Mouse (Mus musculus) left cerebral cortex, postnatal 36 days (tissue): ENCODE results near the gene Hnrnpdl. TPM values are rescaled to one million over a fixed set of nuclear protein-coding genes. Genes with fewer than 3 reads are reported as not detected.

Source experiments
- DNase-seq, 2 experiments: peaks; one replicate each; pipeline ENCODE4 v3.0.0; 2021 to 2022; ENCODE audit warnings: low spot score in 2 of 2, mixed read lengths in 1 of 2
- intact Hi-C: fragments of 180-260 bp; cut with DNase I; formaldehyde crosslinking; loops from one replicate; pipeline ENCODE4 v1.15.1; 2025
- total RNA-seq, 2 experiments: library from RNA; stranded (reverse); gene quantifications; 2 replicates each; pipeline ENCODE4 v1.2.3; 2021

The Hnrnpdl gene
- total RNA-seq, 2 experiments from 2014 or later, result 158 to 173 TPM

DNA sequence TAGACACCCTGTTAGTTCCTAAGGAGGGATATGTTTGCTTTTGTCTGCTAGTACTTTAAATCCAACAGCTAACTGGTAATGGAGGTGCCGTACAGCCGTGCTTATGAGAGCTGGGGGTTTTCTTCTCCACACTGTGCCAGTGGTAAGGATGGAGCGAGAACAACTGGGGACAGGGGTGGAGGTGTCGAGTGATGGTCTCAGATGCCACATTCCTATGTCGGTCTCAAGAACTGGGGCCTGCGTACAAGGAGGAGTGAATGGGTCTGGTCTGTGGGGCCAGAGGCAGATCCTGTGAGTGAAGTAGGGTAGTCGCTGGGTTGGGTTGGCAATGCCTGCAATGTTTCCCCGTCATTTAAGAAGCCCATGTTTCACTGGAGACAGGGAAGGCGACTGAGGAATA is 26.9 kb downstream of the Hnrnpdl start:
- intact Hi-C loops, result no loop called here

DNA sequence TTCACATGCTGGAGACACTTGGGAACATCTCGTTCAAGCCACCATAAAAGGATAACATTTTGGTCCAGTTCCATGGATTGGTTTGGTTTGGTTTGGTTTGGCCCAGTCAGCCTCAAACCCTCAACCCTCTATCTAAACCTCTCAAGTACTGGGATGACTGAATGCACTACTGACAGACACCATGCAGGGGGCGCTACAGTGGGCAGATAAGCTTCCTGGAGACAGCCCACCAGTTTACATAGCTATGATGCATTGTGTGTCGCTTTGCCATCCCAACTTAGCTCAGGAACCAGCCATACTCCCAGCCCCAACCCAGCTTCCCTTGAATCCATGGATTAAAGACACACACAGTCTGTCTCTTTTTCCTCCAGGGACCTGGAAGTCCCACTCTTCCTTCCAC is 31.0 kb downstream of the Hnrnpdl start:
- intact Hi-C loops, result no loop called here
- no peak for DNase-seq

More for the DNA sequence above, 26.9 kb downstream of the Hnrnpdl start:
- DNase-seq, result no peak

- intact Hi-C loops, result no loop called here
- no peak for DNase-seq
These were observed 32.5 kb downstream of the Hnrnpdl start for GRCm38 (mm10) chr5:100007040-100007375.

- intact Hi-C loops, result no loop called here
- DNase-seq, result no peak
These were observed 33.0 kb downstream of the Hnrnpdl start for GRCm38 (mm10) chr5:100006324-100007039.

- no peak for DNase-seq
- intact Hi-C loops, result no loop called here
These were observed 33.6 kb downstream of the Hnrnpdl start for GRCm38 (mm10) chr5:100005896-100006295.

- no peak for DNase-seq
- intact Hi-C loops, result no loop called here
These were observed 34.0 kb downstream of the Hnrnpdl start for GRCm38 (mm10) chr5:100005431-100005830.

GRCm38 (mm10) chr5:100003895-100004294 is 35.6 kb downstream of the Hnrnpdl start:
- intact Hi-C loops, result no loop called here
- DNase-seq, result no peak

DNA sequence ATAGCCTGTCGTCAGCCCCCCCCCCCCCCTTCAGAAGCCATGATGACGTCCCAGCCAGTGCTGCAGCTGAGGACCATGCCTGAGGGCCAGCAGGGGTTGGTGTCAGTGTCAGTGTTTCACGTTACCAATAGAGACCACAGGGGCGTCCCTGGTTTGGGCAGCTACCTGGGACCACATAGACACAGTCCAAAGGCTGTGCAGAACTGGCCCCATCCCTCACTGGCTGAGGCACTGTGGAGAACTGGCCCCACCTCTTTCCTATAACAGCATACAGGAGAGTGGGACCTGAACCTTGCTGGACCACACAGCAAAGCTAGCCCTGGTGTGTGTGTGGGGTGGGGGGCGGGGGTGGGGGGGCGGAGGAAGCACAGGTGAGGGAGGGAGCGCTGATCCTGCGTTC is 39.0 kb downstream of the Hnrnpdl start:
- intact Hi-C loops, result no loop called here
- DNase-seq, result no peak

DNA sequence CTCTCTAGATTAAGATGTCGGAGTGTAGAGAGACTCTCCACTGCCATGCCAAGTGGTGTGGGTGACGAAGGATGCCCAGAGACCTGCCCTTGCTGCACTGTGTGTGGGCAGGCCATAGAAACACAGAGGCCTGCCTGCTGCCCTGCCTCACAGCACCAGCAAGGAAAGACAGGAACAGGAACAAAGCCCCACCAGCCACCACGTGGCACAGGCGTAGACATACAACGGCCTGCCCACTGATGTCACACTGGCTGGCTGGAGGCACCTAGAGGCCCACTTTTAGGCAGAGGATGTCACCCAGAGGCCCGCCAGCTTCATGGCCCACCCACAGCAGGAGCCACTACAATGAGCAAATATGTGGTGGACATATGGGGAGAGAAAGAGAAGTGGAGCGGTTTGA is 39.4 kb downstream of the Hnrnpdl start:
- intact Hi-C loops, result no loop called here
- no peak for DNase-seq

DNA sequence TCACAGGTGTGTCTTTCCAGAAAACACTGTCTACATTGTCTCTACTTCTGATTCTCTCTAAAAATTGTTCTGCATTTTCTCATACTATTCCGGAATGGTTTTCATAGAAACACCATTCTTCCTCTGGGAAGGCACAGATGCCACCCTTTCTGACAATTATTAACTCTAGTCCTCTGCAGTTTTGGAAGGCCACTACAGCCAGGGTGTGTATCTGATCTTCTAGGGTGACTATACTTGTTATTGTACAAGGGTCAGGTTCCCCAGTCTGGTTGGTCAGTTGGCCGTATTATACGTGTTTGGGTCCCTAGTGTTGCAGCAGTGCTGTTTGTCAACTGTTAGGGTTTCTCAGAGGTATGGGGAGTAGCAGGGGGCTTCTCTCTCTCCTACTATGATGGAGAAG is 44.8 kb downstream of the Hnrnpdl start:
- intact Hi-C loops, result no loop called here

DNA sequence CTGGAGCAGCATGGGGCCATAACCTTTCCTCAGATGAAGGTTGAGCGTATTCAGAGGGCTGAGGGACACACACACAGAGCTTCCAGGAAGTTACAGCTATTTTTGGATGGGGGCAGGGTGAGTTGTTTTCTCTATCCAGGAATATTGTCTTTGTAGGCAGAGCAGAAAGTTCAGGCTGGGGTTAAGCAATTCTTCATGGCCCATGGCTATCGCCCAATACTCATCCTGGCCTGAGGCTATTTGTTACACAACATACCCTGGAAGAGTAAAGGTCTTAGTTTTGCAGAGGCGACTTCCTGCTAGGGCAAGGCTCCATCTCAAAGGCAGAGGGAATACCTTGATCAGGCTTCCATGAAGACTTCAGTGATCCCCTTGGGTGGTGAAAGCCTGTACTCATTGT is 45.3 kb downstream of the Hnrnpdl start:
- intact Hi-C loops, result no loop called here

More for the DNA sequence above, 44.8 kb downstream of the Hnrnpdl start:
- DNase-seq, result no peak

More for the DNA sequence above, 45.3 kb downstream of the Hnrnpdl start:
- no peak for DNase-seq

Other genes with a start within 250 kb of the Hnrnpdl start
- gene Vamp9, start 133.4 kb downstream of the Hnrnpdl start, total RNA-seq, result under 1 TPM; 0.75 to 0.76 TPM
- gene Hnrnpd, start 60.7 kb downstream of the Hnrnpdl start, total RNA-seq, result 100 to 1,000 TPM; 178 to 207 TPM
- 1 to 10 TPM; 1.2 to 1.9 TPM for gene 4930524J08Rik, start 60.6 kb downstream of the Hnrnpdl start, total RNA-seq
- 10 to 100 TPM; 51.6 to 54.5 TPM for gene Enoph1, start 321 bp upstream of the Hnrnpdl start, total RNA-seq
- gene Tmem150c, start 120.1 kb upstream of the Hnrnpdl start, total RNA-seq, result 10 to 100 TPM; 37.6 to 43.7 TPM